Mouse (Mus musculus) retina, postnatal 7 days (tissue): ENCODE data around the gene Kif18a.

Experiments used
- DNase-seq: peaks from one replicate; pipeline ENCODE4 v3.0.0-alpha.2; 2012; ENCODE audit warnings: low read depth, low spot score

Kif18a gene

GRCm38 (mm10) chr2:109374881-109375280 is 94.3 kb downstream of the Kif18a start:
- no peak for DNase-seq

- no peak for DNase-seq
These were observed 103.5 kb downstream of the Kif18a start for GRCm38 (mm10) chr2:109384019-109384418.

GRCm38 (mm10) chr2:109386211-109386610 is 105.7 kb downstream of the Kif18a start:
- DNase-seq: no peak

GRCm38 (mm10) chr2:109388733-109389132 is 108.2 kb downstream of the Kif18a start:
- no peak for DNase-seq

- no peak for DNase-seq
These were observed 109.4 kb downstream of the Kif18a start for GRCm38 (mm10) chr2:109389977-109390376.
